Mouse (Mus musculus): ENCODE data around the gene Pank1. TPM values are rescaled to one million over a fixed set of nuclear protein-coding genes. Genes with fewer than 3 reads are reported as not detected.

Gene Pank1
- polyA plus RNA-seq, 1 experiment from 2014 or later = 8.6 TPM

GRCm38 (mm10) chr19:34876676-34877075 is 2.6 kb downstream of the Pank1 start:
- no peaks in the 10 kb centered on the region for H3K9me3 ChIP-seq
- 74% methylated on average over 7 of the region's 7 CpGs for WGBS
- H3K27ac ChIP-seq (replicated peaks) = no peak overlapping the region
- H3K4me1 ChIP-seq = peaks cover 21% of the 10 kb centered on the region
- ATAC-seq (ENCODE audit: low FRiP score, low read depth) = no peak
- H3K4me3 ChIP-seq = no peak overlapping the region
- no peaks in the 10 kb centered on the region for H3K36me3 ChIP-seq
- H3K9ac ChIP-seq (replicated peaks) = no peak overlapping the region
- H3K4me2 ChIP-seq (replicated peaks) = no peak overlapping the region
- no peaks in the 10 kb centered on the region for H3K27me3 ChIP-seq

GRCm38 (mm10) chr19:34869375-34869774 is 9.9 kb downstream of the Pank1 start:
- no peaks in the 10 kb centered on the region for H3K27me3 ChIP-seq
- no peak for ATAC-seq (ENCODE audit: low FRiP score, low read depth)
- H3K4me2 ChIP-seq (replicated peaks) = no peak overlapping the region
- no peak overlapping the region for H3K9ac ChIP-seq (replicated peaks)
- WGBS = 87% methylated on average over 3 of the region's 3 CpGs
- no peak overlapping the region for H3K4me3 ChIP-seq
- no peak overlapping the region for H3K27ac ChIP-seq (replicated peaks)
- H3K9me3 ChIP-seq = no peaks in the 10 kb centered on the region
- no peaks in the 10 kb centered on the region for H3K4me1 ChIP-seq
- H3K36me3 ChIP-seq = no peaks in the 10 kb centered on the region

GRCm38 (mm10) chr19:34868093-34868741 is 11.0 kb downstream of the Pank1 start:
- no peaks in the 10 kb centered on the region for H3K9me3 ChIP-seq
- no peaks in the 10 kb centered on the region for H3K36me3 ChIP-seq

GRCm38 (mm10) chr19:34863737-34864136 is 15.5 kb downstream of the Pank1 start:
- no peak overlapping the region for H3K4me3 ChIP-seq
- H3K4me1 ChIP-seq = 0 out of 2 replicates have a peak, but pooled peaks cover 4% of the 10 kb centered on the region
- no peak overlapping the region for H3K4me2 ChIP-seq (replicated peaks)
- no peak overlapping the region for H3K9ac ChIP-seq (replicated peaks)
- no peak for ATAC-seq (ENCODE audit: low FRiP score, low read depth)
- WGBS = 90% methylated on average over 6 of the region's 6 CpGs
- H3K9me3 ChIP-seq = no peaks in the 10 kb centered on the region
- H3K27ac ChIP-seq (replicated peaks) = no peak overlapping the region
- H3K27me3 ChIP-seq = no peaks in the 10 kb centered on the region
- no peaks in the 10 kb centered on the region for H3K36me3 ChIP-seq

More at GRCm38 (mm10) chr19:34868093-34868741, 11.0 kb downstream of the Pank1 start:
- H3K27ac ChIP-seq (replicated peaks) = no peak overlapping the region
- no peaks in the 10 kb centered on the region for H3K27me3 ChIP-seq
- WGBS = 92% methylated on average over 8 of the region's 8 CpGs
- no peak overlapping the region for H3K9ac ChIP-seq (replicated peaks)
- H3K4me2 ChIP-seq (replicated peaks) = no peak overlapping the region
- H3K4me3 ChIP-seq = no peak overlapping the region
- no peaks in the 10 kb centered on the region for H3K4me1 ChIP-seq
- no peak for ATAC-seq (ENCODE audit: low FRiP score, low read depth)

GRCm38 (mm10) chr19:34856021-34856651 is 23.1 kb downstream of the Pank1 start:
- no peak overlapping the region for H3K4me2 ChIP-seq (replicated peaks)
- no peak overlapping the region for H3K27ac ChIP-seq (replicated peaks)
- H3K36me3 ChIP-seq = no peaks in the 10 kb centered on the region
- H3K4me3 ChIP-seq = no peak overlapping the region
- ATAC-seq (ENCODE audit: low FRiP score, low read depth) = no peak
- H3K9me3 ChIP-seq = no peaks in the 10 kb centered on the region
- H3K9ac ChIP-seq (replicated peaks) = no peak overlapping the region
- H3K27me3 ChIP-seq = no peaks in the 10 kb centered on the region
- WGBS = 90% methylated on average over 12 of the region's 12 CpGs
- H3K4me1 ChIP-seq = 0 out of 2 replicates have a peak, but pooled peaks cover 4% of the 10 kb centered on the region

- Histone ChIP-seq H3K9ac (replicated peaks) (no peak overlapping the region), H3K4me1 (no peaks in the 10 kb centered on the region), H3K27me3 (no peaks in the 10 kb centered on the region), H3K4me2 (replicated peaks) (no peak overlapping the region), H3K4me3 (no peak overlapping the region), H3K9me3 (no peaks in the 10 kb centered on the region), H3K36me3 (no peaks in the 10 kb centered on the region), H3K27ac (replicated peaks) (no peak overlapping the region)
- no peak for ATAC-seq (ENCODE audit: low FRiP score, low read depth)
- 94% methylated on average over 3 of the region's 3 CpGs for WGBS
These were observed 28.1 kb downstream of the Pank1 start for GRCm38 (mm10) chr19:34851161-34851560.

- H3K9ac ChIP-seq (replicated peaks) = no peak overlapping the region
- H3K4me2 ChIP-seq (replicated peaks) = no peak overlapping the region
- H3K4me1 ChIP-seq = no peaks in the 10 kb centered on the region
- no peak for ATAC-seq (ENCODE audit: low FRiP score, low read depth)
- 95% methylated on average over 7 of the region's 7 CpGs for WGBS
- H3K36me3 ChIP-seq = no peaks in the 10 kb centered on the region
- no peak overlapping the region for H3K4me3 ChIP-seq
- no peaks in the 10 kb centered on the region for H3K9me3 ChIP-seq
- no peaks in the 10 kb centered on the region for H3K27me3 ChIP-seq
- no peak overlapping the region for H3K27ac ChIP-seq (replicated peaks)
These were observed 29.8 kb downstream of the Pank1 start for GRCm38 (mm10) chr19:34849426-34849825.

GRCm38 (mm10) chr19:34848164-34848563 is 31.1 kb downstream of the Pank1 start:
- H3K36me3 ChIP-seq = no peaks in the 10 kb centered on the region
- no peak overlapping the region for H3K4me2 ChIP-seq (replicated peaks)
- H3K9me3 ChIP-seq = no peaks in the 10 kb centered on the region
- no peak for ATAC-seq (ENCODE audit: low FRiP score, low read depth)
- WGBS = 96% methylated on average over 9 of the region's 9 CpGs
- no peak overlapping the region for H3K27ac ChIP-seq (replicated peaks)
- no peaks in the 10 kb centered on the region for H3K4me1 ChIP-seq
- H3K27me3 ChIP-seq = no peaks in the 10 kb centered on the region
- no peak overlapping the region for H3K4me3 ChIP-seq
- no peak overlapping the region for H3K9ac ChIP-seq (replicated peaks)

GRCm38 (mm10) chr19:34847103-34847502 is 32.2 kb downstream of the Pank1 start:
- Histone ChIP-seq H3K4me3 (no peak overlapping the region), H3K9ac (replicated peaks) (no peak overlapping the region), H3K4me2 (replicated peaks) (no peak overlapping the region), H3K9me3 (no peaks in the 10 kb centered on the region), H3K27me3 (no peaks in the 10 kb centered on the region), H3K27ac (replicated peaks) (no peak overlapping the region), H3K36me3 (no peaks in the 10 kb centered on the region), H3K4me1 (no peaks in the 10 kb centered on the region)
- 96% methylated on average over 3 of the region's 3 CpGs for WGBS
- ATAC-seq (ENCODE audit: low FRiP score, low read depth) = no peak

GRCm38 (mm10) chr19:34846508-34847038 is 32.7 kb downstream of the Pank1 start:
- 68% methylated on average over 12 of the region's 12 CpGs for WGBS
- no peak overlapping the region for H3K27ac ChIP-seq (replicated peaks)
- H3K4me2 ChIP-seq (replicated peaks) = no peak overlapping the region
- H3K9me3 ChIP-seq = no peaks in the 10 kb centered on the region
- no peaks in the 10 kb centered on the region for H3K27me3 ChIP-seq
- H3K9ac ChIP-seq (replicated peaks) = no peak overlapping the region
- peaks cover 2% of the 10 kb centered on the region; the same call in 1 of the 2 replicates for H3K4me1 ChIP-seq
- ATAC-seq (ENCODE audit: low FRiP score, low read depth) = no peak
- H3K36me3 ChIP-seq = no peaks in the 10 kb centered on the region
- no peak overlapping the region for H3K4me3 ChIP-seq

- Histone ChIP-seq H3K9ac (replicated peaks) (no peak overlapping the region), H3K36me3 (peaks cover 2% of the 10 kb centered on the region; the same call in 1 of the 2 replicates), H3K9me3 (no peaks in the 10 kb centered on the region), H3K27ac (replicated peaks) (no peak overlapping the region), H3K4me3 (no peak overlapping the region), H3K4me1 (peaks cover 2% of the 10 kb centered on the region; the same call in 1 of the 2 replicates), H3K27me3 (no peaks in the 10 kb centered on the region), H3K4me2 (replicated peaks) (no peak overlapping the region)
- WGBS = 71% methylated on average over 7 of the region's 7 CpGs
- no peak for ATAC-seq (ENCODE audit: low FRiP score, low read depth)
These were observed 33.2 kb downstream of the Pank1 start for GRCm38 (mm10) chr19:34846005-34846404.

GRCm38 (mm10) chr19:34845331-34845730 is 33.9 kb downstream of the Pank1 start:
- H3K4me2 ChIP-seq (replicated peaks) = no peak overlapping the region
- H3K4me3 ChIP-seq = no peak overlapping the region
- no peak overlapping the region for H3K27ac ChIP-seq (replicated peaks)
- H3K9me3 ChIP-seq = no peaks in the 10 kb centered on the region
- WGBS = 92% methylated on average over 8 of the region's 8 CpGs
- peaks cover 8% of the 10 kb centered on the region for H3K36me3 ChIP-seq
- no peaks in the 10 kb centered on the region for H3K27me3 ChIP-seq
- H3K9ac ChIP-seq (replicated peaks) = no peak overlapping the region
- peaks cover 2% of the 10 kb centered on the region; the same call in 1 of the 2 replicates for H3K4me1 ChIP-seq
- ATAC-seq (ENCODE audit: low FRiP score, low read depth) = no peak

All from midbrain, embryonic 12.5 days (tissue).